Mouse (Mus musculus): ENCODE results near the gene Nlrc3.
A peak's percentile ranks its signal among the peaks of the same experiment; 100 is the strongest.
"Not testable (repeated sequence)": the region's sequence is repeated elsewhere in the genome, so short reads cannot be mapped to it uniquely, and the experiment has no call there.

Nlrc3 gene

DNA sequence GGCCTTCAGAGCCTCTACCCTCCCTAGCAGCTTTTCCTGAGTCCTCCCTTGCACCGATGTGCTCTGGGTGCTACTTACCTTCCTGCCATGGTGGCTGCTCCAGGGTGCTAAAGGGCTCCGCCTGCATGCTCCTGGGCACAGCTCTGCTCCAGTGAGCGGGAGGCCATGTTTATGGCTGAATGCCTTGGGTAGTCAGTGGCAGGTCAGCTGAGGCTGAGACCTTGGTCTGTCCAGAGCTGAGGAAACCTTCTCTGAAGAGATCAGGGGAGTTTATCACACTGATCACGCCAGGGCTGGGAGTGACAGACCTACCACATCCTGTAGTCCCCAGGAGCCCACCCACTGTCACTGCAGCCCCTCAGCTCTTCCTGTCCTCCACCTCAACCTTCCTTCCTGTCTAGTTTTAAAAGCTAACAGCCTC lies at the start of gene Nlrc3:
Gene Nlrc3 (minus strand): TSS at position 382 of the 421 bp plus-strand sequence.
- no peak for DNase-seq (ENCODE audit: low spot score in 2 of 2)

DNA sequence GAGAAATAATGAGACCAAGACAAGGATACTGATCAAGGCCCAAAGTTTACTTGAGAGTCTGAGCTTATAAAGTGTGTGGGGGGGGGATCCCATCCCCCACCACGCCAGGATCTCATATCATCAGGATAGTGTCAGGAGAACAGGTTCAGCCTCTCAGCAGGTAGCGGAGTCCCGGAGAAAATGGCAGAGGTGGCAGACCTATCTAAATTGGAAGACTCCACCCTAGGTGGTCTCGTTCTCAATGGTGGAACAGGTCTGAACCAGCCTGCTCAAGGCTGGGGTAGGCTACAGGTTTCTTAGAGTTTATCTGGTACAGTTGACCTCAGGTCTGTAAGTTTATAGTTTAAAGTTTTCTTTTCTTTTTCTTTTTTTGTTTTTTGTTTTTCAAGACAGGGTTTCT lies 46.3 kb upstream of the Nlrc3 start:
- DNase-seq (ENCODE audit: low spot score in 2 of 2) = no peak

DNA sequence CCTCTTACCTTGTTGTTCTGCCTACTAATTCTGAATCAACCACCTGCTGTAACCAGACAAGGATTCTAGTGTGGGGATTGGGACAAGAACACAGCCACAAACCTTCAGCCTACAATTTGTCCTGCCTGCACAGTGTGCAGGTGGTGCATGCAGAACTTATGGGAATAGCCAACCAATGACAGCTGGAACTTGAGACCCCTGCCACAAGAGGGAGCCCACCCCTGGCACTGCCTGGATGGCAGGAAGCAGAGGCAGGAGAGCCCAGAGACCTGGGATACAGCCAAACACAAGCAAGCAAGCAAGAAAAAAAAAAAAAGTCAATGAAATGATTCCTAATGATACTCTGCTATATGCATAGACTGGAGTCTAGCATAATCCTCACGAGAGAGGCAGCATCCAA lies 44.8 kb upstream of the Nlrc3 start:
- no peak for DNase-seq (ENCODE audit: low spot score in 2 of 2)

DNA sequence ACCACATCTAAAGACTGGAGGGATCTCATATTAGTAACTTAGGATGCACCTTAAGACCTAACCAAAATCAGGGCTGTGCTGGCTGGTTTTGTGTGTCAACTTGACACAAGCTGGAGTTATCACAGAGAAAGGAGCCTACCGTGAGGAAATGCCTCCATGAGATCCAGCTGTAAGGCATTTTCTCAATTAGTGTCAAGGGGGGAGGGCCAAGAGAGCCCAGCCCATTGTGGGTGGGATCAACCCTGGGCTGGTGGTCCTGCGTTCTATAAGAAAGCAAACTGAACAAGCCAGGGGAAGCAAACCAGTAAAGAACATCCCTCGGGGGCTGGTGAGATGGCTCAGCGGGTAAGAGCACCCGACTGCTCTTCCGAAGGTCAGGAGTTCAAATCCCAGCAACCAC lies 41.0 kb upstream of the Nlrc3 start:
- DNase-seq (ENCODE audit: low spot score in 2 of 2) = not testable (repeated sequence)

DNA sequence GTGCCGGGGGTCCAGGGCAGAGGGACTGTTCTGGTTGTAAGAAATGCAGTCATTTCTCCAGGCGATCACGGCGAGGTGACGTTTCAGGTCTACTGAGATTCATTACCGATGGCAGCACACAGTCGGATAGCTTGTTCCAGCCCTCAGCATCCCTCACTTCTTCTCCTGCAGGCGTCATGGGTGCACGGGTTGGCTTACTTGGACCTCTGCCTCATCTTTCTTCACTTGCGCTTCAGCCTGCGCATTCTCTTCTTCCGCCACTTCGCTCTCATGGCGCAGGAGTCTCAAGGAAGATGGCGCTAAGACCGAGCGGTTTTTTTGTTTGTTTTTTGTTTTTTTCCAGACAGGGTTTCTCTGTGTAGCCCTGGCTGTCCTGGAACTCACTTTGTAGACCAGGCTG lies 40.4 kb upstream of the Nlrc3 start:
- not testable (repeated sequence) for DNase-seq (ENCODE audit: low spot score in 2 of 2)

DNA sequence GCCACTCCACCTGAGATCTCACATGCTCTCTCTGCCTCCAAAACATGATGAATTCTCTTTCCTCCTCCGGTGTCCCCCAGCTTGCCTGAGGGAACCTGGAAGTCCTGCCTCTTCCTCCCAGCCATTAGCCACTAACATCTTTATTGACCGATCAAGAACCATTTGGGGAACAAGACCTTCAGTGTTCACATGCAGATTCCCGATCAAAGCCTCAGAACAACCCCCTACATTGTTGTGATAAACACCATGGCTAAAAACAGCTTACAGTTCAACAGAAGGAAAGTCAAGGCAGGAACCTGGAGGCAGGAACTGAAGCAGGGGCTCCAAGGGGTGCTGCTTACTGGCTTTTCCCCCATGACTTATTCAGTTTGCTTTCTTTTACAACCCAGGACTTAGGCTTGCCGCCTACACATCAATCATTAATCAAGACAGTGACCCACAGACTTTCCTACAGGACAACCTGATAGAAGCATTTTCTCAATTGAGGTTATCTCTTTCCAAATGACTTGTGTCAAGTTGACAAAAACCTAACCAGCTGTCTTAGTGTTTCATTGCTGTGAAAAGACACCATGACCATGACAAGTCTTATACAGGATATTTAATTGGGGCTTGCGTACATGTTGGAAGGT lies 37.7 kb upstream of the Nlrc3 start:
- no peak for DNase-seq (ENCODE audit: low spot score in 2 of 2)

DNA sequence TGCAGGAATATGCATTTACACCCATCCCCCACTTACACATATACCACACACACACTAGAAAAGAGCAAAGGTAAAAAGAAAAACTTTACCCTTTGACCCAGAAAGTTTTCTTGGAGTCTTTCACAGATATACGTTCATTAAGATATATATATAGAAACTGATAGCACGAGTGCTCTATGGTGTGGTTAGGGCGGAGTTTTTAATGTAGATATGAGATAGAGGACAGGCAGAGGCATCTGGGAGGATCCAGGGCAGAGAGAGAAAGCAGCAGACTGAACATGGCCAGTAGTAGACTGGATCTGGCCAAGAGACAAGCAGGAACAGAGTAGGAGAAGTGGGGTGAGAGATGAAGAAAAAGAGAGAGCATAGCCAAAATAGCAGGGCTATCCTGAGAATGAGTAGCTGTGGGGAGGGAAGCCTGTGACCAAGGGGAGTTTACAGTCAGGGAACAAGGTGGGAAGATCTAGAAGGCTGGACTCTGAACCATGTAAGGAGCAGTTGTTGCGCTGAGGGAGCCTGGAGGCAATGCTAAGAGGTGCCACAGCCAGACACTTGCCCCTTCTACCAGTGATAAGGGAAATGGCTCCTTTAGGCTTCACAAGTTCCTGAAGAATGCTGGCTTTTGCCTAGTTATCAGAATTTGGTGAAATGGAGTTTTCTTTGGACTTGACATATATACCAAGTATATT lies 36.6 kb upstream of the Nlrc3 start:
- DNase-seq (ENCODE audit: low spot score in 2 of 2) = no peak

DNA sequence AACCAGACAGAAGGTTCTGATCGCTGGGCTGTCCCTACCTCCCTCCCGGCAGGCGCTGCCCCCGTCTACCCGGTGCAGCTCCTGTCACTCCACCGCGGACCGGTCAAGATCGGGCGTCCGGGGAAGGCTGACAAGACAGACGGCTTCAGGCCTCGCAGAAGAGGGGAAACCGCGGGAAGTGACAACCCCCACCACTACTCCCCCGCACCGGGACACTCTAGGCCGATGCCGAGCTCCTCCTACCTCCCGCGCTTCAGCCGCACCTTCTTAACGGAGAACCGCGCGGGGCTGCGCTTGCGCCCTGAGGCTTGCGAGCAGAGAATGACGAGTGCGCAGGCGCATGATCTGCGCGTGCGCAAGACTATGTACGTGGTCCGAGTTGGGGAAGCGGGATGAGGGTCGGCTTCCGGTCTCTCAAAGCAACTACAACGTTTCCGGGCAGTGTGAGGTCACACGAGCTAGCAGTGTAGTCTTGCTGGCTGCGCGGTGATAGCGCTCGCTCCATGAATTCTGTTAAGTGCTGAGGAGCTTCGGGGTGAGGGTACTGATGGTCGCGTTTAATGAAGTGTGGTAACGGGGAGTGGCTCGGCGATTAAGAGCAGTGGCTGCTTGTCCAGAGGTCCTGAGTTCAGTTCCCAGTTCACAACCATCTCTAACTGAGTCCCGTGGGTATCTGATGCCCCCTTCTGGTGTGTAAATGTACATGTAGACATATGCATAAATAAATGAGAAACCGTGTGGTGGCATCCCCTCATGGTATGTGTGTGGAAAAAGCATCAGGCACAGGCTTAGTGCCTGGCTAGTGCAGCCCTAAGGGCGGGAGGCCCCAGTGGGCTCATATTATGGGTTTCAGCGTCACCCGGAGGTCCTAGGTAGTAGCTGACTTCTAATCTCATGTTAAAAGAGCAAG lies 27.3 kb upstream of the Nlrc3 start, which contains the start of gene Slx4:
Gene Slx4 (minus strand): TSS at position 282 of the 910 bp plus-strand sequence.
- peak; percentile 97 to 98 for DNase-seq (ENCODE audit: low spot score in 2 of 2)

DNA sequence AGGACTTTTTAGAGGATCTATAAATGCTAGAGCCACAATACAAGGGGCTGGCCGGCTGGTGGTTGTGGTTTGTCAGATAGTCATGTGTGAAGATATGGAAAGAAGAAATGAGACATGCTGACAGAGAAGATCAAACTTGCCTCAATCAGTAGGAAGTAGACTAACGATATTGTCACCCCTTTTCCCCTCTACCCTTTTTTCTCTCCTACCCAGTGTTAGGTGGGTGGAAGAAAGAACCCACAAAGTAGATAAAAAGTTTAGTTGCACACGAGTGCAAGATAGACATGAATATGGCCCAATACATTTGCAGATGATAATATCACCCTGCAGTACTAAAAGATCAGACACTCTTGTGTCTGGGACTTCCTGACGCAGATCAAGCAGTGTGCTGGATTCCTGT lies 12.0 kb upstream of the Nlrc3 start:
- DNase-seq (ENCODE audit: low spot score in 2 of 2) = no peak

DNA sequence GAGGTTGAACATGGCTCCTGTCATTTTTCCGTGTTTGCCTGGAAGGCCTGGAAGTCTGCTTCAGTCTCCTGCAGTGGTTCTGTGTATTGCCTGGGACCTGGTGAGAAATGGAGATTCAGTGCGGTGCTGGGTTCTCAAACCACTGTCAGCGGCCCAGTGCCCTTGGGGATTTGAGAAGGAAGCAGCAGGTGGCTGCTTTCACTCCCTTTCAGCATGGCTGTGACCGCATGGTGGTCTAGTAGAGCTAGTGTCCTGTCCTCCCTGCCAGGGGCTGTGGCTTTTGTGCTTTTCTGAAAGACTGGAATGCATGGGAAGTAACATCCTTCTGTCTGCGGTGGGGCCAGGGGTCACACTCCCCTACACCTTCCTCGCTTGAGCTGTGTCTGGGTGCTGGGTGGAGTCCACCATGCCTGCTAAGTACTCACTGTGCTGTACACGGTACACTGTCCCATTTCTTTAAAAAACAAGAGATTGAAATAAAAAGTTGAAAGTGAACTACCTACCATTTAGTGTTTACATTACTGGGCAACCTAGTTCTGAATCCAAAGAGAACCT lies 6.8 kb upstream of the Nlrc3 start:
- no peak for DNase-seq (ENCODE audit: low spot score in 2 of 2)

DNA sequence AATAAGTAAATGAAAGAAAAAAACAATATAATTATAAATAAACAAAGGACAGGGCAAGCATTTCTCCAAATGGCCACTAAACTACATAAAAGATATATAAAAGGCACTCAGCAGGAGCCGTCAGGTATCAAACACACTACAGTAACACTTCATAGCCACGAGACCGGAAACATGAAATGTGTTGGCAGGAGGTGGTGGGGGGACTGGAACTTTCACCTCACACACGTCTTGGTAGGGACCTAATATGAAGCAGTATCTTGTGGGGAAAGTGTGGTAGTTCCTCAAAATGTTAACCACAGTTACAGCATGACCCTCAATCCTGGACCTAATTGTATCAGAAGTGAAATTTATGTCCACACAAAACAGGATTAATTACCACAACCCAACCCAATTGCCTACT lies 5.7 kb upstream of the Nlrc3 start:
- no peak for DNase-seq (ENCODE audit: low spot score in 2 of 2)

DNA sequence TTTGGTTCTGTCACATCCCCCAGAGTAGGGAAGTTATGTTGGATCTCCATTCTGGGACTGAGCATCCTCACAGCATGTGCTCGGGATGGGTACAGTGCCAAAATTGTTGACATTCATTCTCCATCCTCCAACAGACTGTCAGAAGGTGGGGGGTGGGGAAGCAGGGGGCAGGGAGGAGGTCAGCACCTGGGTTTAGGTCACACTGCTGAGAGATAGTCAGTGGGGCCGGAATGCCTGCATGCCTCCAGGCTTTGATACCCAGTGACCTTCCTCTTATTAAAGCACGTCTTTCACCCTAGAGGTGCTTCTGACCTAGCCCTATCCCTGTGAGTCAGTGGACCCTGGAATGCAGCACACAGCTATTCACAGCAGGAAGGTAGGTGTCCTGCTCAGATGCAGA lies 280 bp upstream of the Nlrc3 start:
- no peak for DNase-seq (ENCODE audit: low spot score in 2 of 2)

DNA sequence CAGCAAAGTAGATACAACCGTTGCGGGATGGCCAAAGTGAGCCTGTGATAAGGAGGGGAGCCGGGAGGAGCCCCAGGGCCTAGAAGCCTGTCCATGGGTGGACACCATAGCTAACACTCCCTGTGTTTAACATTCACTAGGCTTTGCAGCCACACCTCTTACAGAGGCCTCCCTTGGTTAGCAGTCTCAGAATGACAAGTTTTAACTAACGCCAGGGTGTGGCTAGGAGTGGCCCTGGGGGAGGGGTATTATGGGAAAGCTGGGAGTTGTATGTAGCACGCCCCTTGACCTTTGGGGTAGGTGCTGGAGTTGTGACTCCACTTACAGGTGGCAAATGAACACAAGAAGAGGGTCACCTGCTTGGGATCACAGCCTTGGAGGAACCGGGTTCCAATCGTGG lies 774 bp downstream of the Nlrc3 start:
- DNase-seq (ENCODE audit: low spot score in 2 of 2) = no peak

DNA sequence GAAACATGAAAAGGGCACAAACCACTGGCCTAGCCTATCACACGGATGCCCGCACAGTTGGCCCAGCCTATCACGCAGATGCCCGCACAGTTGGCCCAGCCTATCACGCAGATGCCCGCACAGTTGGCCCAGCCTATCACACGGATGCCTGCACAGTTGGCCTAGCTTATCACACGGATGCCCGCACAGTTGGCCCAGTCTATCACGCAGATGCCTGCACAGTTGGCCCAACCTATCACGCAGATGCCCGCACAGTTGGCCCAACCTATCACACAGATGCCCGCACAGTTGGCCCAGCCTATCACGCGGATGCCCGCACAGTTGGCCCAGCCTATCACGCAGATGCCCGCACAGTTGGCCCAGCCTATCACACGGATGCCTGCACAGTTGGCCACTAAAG lies 2.0 kb downstream of the Nlrc3 start:
- DNase-seq (ENCODE audit: low spot score in 2 of 2) = not testable (repeated sequence)

DNA sequence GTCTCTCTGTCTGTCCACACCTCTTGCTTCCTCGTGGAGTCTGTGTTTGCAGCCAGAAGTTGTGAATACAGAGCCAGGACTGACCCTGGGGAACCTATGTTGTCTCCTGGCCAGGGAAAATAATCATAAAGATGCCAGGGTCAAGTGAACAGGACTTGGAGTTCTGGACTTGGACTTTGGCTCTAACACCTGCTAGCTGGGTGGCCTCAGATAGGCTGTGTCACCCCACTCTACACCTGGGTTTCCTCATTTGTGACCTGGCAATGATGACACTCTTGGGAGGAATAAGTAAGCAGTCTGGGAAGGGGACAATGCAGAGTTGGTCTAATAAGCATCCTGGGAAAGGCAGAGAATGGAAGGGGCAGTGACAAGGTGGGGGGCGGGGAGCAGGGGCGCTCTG lies 10.9 kb downstream of the Nlrc3 start:
- no peak for DNase-seq (ENCODE audit: low spot score in 2 of 2)

DNA sequence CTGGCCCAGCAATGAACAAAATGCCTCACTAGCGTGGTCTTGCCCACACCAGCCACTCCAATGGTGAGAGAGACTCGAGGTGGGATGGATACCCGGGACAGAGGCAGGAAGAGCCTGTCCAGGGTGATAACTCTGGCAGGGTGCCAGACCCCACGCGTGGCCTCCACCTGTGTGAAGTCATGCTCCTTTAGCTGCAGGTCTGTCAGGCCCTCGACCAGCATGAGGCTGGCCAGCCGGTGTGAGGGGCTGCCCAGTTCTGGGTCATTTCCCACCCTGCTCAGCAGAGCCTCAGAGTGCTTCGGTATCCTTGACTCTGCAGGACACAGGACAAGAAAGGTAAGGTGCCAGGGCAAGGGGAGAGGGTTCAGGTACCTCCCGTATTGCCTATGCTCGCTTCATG lies 11.4 kb downstream of the Nlrc3 start:
- no peak for DNase-seq (ENCODE audit: low spot score in 2 of 2)

DNA sequence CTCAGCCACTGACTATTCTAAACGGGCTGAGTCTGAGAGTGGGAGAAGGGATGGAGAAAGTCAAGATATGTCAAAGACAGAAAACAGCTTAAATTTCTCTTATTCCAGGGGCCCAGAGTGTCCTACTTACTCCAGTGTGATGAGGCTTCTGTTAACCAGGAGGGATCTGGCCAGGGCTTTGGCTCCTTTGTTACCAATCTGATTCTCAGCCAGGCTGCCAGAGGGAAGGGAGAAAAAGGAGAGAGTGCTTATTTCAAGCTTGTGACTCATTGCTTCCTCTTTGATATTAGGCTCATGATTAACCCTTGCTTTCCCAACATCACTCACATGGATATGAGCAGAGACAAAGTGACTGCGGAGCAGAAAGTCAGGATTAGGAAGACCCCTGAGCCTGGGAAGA lies 17.2 kb downstream of the Nlrc3 start:
- DNase-seq (ENCODE audit: low spot score in 2 of 2) = no peak

DNA sequence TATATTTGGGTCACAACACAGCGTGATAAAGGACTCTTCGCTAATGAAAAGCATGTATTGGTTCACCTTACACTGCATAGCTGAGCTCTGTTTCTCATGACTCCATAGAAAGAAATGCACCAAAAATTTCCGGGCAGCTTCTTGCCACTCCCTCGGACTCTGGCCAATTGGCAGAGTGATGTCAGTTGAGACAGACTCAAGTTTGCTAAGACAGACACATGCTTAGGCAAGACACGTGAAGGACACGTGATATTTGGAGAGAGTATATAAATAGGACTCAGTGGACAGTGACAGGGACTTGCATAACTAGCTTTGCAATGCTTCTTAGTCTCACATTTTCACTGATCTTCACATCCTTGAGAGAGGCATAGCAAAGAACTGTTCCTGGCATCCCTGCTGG lies 20.1 kb downstream of the Nlrc3 start:
- no peak for DNase-seq (ENCODE audit: low spot score in 2 of 2)

DNA sequence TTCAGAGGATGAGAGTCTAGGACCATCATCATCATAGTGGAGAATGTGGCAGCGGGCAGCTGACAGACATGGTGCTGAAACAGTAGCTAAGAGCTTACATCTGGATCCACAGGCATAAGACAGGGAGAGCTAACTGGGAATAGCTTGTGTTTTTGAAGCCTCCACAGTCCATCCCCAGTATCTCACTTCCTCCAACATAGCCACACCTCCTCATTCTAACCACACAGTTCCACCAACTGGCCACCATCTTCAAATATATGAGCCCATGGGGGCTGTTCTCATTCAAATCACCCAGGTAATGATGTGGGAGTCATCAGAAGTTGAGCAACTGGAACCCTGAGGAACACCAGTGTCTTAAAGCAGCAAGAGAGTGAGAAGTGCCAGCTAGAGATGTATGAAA lies 25.3 kb downstream of the Nlrc3 start:
- no peak for DNase-seq (ENCODE audit: low spot score in 2 of 2)

DNA sequence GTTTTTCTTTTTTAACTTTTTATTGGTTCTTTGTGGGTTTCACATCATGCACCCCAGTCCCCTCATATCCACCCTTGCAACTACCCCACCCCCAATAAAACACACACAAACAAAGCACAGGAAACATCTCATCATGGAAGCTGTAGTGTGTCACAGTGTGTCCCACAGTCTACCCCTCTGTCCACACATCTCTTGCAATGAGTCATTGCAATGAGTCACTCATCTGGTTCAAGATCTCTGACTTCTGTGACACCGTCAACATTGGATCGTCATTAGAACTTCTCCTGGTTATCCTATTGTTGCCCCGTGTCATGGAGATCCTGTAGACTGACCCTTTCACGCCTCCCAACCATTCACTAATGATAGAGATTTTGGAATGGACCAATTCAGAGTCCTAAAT lies 41.7 kb downstream of the Nlrc3 start:
- no peak for DNase-seq (ENCODE audit: low spot score in 2 of 2)

DNA sequence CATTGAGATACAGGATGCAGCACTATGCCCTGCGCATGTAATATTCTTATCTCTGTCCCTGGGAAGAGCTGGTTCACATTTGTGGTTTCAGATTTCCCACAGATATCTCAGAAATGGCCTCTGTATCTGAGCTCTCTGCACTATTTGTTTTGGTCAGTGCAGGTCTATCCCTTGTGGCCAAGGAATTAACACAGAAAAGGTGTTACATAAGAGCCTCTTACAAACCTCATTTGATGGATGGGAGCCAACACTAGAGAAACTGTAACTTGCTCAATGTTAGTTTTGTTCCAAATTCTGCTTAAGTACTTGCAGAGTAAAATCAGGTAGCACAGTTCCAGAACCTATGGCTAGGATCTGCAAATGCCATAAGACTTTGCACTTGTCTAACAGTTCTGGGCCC lies 42.3 kb downstream of the Nlrc3 start:
- DNase-seq (ENCODE audit: low spot score in 2 of 2) = no peak

DNA sequence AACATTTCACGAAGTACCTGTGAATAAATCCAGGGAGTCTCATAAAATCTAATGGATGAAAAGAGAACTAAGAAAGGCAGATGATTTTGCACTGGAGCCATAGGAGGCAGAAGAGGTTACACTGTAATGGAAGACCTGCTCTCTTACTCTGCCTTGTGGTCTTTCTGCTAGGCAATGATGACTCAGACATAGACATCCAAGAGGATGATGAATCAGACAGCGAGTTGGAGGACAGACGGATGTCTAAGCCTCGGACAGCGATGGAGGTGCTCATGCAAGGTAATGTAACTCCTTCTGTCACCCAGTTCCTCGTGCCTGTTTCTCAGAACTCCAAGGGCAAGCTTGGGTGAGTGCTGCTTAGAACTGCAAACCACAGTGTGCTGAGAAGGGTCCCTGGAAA lies 42.9 kb downstream of the Nlrc3 start:
- no peak for DNase-seq (ENCODE audit: low spot score in 2 of 2)

Measured in right cerebral cortex, postnatal 10 days (tissue).